Mouse (Mus musculus) embryonic fibroblast, embryonic 13.5 days (primary cell): ENCODE measurements around the gene Zswim4. TPM values are rescaled to one million over a fixed set of nuclear protein-coding genes. Genes with fewer than 3 reads are reported as not detected.

Experiments used
- H3K27ac ChIP-seq: 2 replicates; pipeline ENCODE4 v1.5.1; 2012; ENCODE audit warnings: low read length, control low read depth, inconsistent platforms; ENCODE audit not compliant: insufficient read depth
- H3K4me1 ChIP-seq: 2 replicates; pipeline ENCODE4 v1.6.1; 2011; ENCODE audit warnings: low read length; ENCODE audit not compliant: control insufficient read depth, insufficient read depth
- H3K4me3 ChIP-seq: 2 replicates; pipeline ENCODE4 v1.5.1; 2011; ENCODE audit warnings: mild to moderate bottlenecking, control low read depth, low read length; ENCODE audit not compliant: insufficient read depth
- CTCF ChIP-seq: IDR thresholded peaks from 2 replicates; pipeline ENCODE4 v1.5.1; 2011; ENCODE audit warnings: mild to moderate bottlenecking, control low read depth, low read length, moderate library complexity, borderline replicate concordance; ENCODE audit not compliant: insufficient read depth
- POLR2A ChIP-seq: IDR thresholded peaks from 2 replicates; pipeline ENCODE4 v1.6.1; 2011; ENCODE audit warnings: low read depth, mild to moderate bottlenecking, control low read depth, low read length, moderate library complexity
- polyA plus RNA-seq: library from polyadenylated mRNA; stranded (reverse); fragments of >200 nt; gene quantifications from 2 replicates; pipeline ENCODE4 v1.2.4, GENCODE M21; 2011; ENCODE audit warnings: low read depth; ENCODE audit not compliant: missing spikeins, insufficient read length

Zswim4 gene
- polyA plus RNA-seq, 1 experiment = 7.3 TPM

- no peak overlapping the region for H3K27ac ChIP-seq
- no peak overlapping the region for H3K4me3 ChIP-seq
- no peak for TF ChIP-seq POLR2A
- TF ChIP-seq CTCF = peak; percentile 65
- no peaks in the 10 kb centered on the region; the same call in 1 of the 2 replicates for H3K4me1 ChIP-seq
These were observed 26.6 kb downstream of the Zswim4 start for GRCm38 (mm10) chr8:84210167-84210791.

- no peak for TF ChIP-seq CTCF
- TF ChIP-seq POLR2A = no peak
- H3K4me3 ChIP-seq = no peak overlapping the region
- H3K27ac ChIP-seq = peak overlapping the region; percentile 11; the same call in 1 of the 2 replicates
These were observed 28.2 kb downstream of the Zswim4 start for GRCm38 (mm10) chr8:84208381-84209380.

GRCm38 (mm10) chr8:84207811-84208210, 29.0 kb downstream of the Zswim4 start:
- TF ChIP-seq CTCF (no peak), POLR2A (no peak)
- H3K4me3 ChIP-seq = no peak overlapping the region
- no peaks in the 10 kb centered on the region; the same call in 1 of the 2 replicates for H3K4me1 ChIP-seq

More at GRCm38 (mm10) chr8:84208381-84209380, 28.2 kb downstream of the Zswim4 start:
- no peaks in the 10 kb centered on the region; the same call in 1 of the 2 replicates for H3K4me1 ChIP-seq

GRCm38 (mm10) chr8:84206666-84207065, 30.2 kb downstream of the Zswim4 start:
- Histone ChIP-seq H3K27ac (no peak overlapping the region), H3K4me1 (no peaks in the 10 kb centered on the region; the same call in 1 of the 2 replicates), H3K4me3 (no peak overlapping the region)
- no peak for TF ChIP-seq POLR2A
- no peak for TF ChIP-seq CTCF

More at GRCm38 (mm10) chr8:84207811-84208210, 29.0 kb downstream of the Zswim4 start:
- H3K27ac ChIP-seq = peak overlapping the region; percentile 11; the same call in 1 of the 2 replicates

GRCm38 (mm10) chr8:84205073-84205472, 31.8 kb downstream of the Zswim4 start:
- no peaks in the 10 kb centered on the region; the same call in 1 of the 2 replicates for H3K4me1 ChIP-seq
- H3K4me3 ChIP-seq = no peak overlapping the region
- H3K27ac ChIP-seq = no peak overlapping the region
- TF ChIP-seq CTCF = no peak
- TF ChIP-seq POLR2A = no peak

GRCm38 (mm10) chr8:84203975-84204772, 32.7 kb downstream of the Zswim4 start:
- H3K27ac ChIP-seq = peak overlapping the region; percentile 96
- H3K4me1 ChIP-seq = no peaks in the 10 kb centered on the region; the same call in 1 of the 2 replicates
- TF ChIP-seq CTCF = no peak
- peak; percentile 9 for TF ChIP-seq POLR2A
- H3K4me3 ChIP-seq = peak overlapping the region; percentile 79

GRCm38 (mm10) chr8:84202938-84203917, 33.6 kb downstream of the Zswim4 start:
- H3K27ac ChIP-seq = peak overlapping the region; percentile 96
- peaks cover 5% of the 10 kb centered on the region for H3K4me1 ChIP-seq
- H3K4me3 ChIP-seq = peak overlapping the region; percentile 79
- peak; percentile 85 for TF ChIP-seq POLR2A
- no peak for TF ChIP-seq CTCF

- no peak for TF ChIP-seq CTCF
- TF ChIP-seq POLR2A = peak; percentile 76
- peak overlapping the region; percentile 96 for H3K27ac ChIP-seq
- H3K4me3 ChIP-seq = peak overlapping the region; percentile 79
- H3K4me1 ChIP-seq = peaks cover 5% of the 10 kb centered on the region
These were observed 34.4 kb downstream of the Zswim4 start for GRCm38 (mm10) chr8:84202466-84202865.
